Mouse (Mus musculus) hindbrain, postnatal 0 days (tissue): ENCODE results near the gene Ccpg1. TPM values are rescaled to one million over a fixed set of nuclear protein-coding genes. Genes with fewer than 3 reads are reported as not detected.

Source experiments
- ATAC-seq: fragments of 200-750 bp; cut with Nextera tagmentation; 2 replicates; pipeline ENCODE4 v1.8.0; 2017; ENCODE audit warnings: mild to moderate bottlenecking, moderate TSS enrichment, moderate library complexity
- DNase-seq: peaks from one replicate; pipeline ENCODE4 v3.0.0-alpha.2; 2015; ENCODE audit warnings: low spot score
- H3K27ac ChIP-seq: fragments of 300-500 bp; sonication (generic); 2 replicates; pipeline ENCODE4 v1.5.1; 2014; ENCODE audit warnings: mild to moderate bottlenecking
- H3K27me3 ChIP-seq: fragments of 300-500 bp; sonication (generic); 2 replicates; pipeline ENCODE4 v1.6.1; 2014; ENCODE audit warnings: low read length, mixed read lengths; ENCODE audit not compliant: insufficient read depth
- H3K36me3 ChIP-seq: fragments of 300-500 bp; sonication (generic); 2 replicates; pipeline ENCODE4 v1.6.1; 2014; ENCODE audit warnings: low read length, mixed read lengths; ENCODE audit not compliant: insufficient read depth
- H3K4me1 ChIP-seq: fragments of 300-500 bp; sonication (generic); 2 replicates; pipeline ENCODE4 v1.6.1; 2014; ENCODE audit warnings: antibody characterized with exemption, low read length, mixed read lengths; ENCODE audit not compliant: insufficient read depth
- H3K4me2 ChIP-seq: fragments of 300-500 bp; sonication (generic); 2 replicates; pipeline ENCODE4 v1.6.1; 2014; ENCODE audit warnings: low read depth, mild to moderate bottlenecking, low read length, moderate library complexity, mixed read lengths
- H3K4me3 ChIP-seq: fragments of 300-500 bp; sonication (generic); 2 replicates; pipeline ENCODE4 v1.5.1; 2014; ENCODE audit warnings: low read length
- H3K9ac ChIP-seq: fragments of 300-500 bp; sonication (generic); replicated peaks from 2 replicates; pipeline ENCODE4 v1.6.1; 2014; ENCODE audit warnings: mild to moderate bottlenecking, low read length, moderate library complexity, mixed read lengths
- H3K9me3 ChIP-seq: fragments of 300-500 bp; sonication (generic); 2 replicates; pipeline ENCODE4 v1.6.1; 2016; ENCODE audit warnings: low read length, mixed read lengths
- CTCF ChIP-seq: IDR thresholded peaks from 2 replicates; pipeline ENCODE4 v1.5.1; 2016; ENCODE audit warnings: antibody characterized with exemption, control low read depth, low read depth
- WGBS: fragments of 180-500 bp; shearing (Covaris S2); extraction: QIAGEN DNeasy Blood & Tissue Kit; methylation state at CpG from one replicate; pipeline ENCODE4 v1.1.7; 2014; 5-methylcytosine and 5-hydroxymethylcytosine counted together
- polyA plus RNA-seq: library from polyadenylated mRNA; unstranded; fragments of >200 nt; fragmentation: Nextera tagmentation; extraction: Ambion mirVana; gene quantifications from 2 replicates; pipeline ENCODE4 v1.2.1, GENCODE M21; 2015
- total RNA-seq: library from RNA; depleted of rRNA; stranded (reverse); fragments of >200 nt; gene quantifications from 2 replicates; pipeline ENCODE4 v1.2.3, GENCODE M21; 2014

Ccpg1 gene
- total and polyA plus RNA-seq, 2 experiments from 2014 or later: 15.0 to 42.7 TPM

GRCm38 (mm10) chr9:73040080-73040479, 54.9 kb downstream of the Ccpg1 start, which contains the start of gene Pigb:
Pigb (minus strand) TSS chr9:73040378.
- Histone ChIP-seq H3K4me1 (peaks cover 9% of the 10 kb centered on the region), H3K4me2 (peak within 1 kb of the TSS; percentile 84), H3K9ac (peak within 1 kb of the TSS; percentile 85), H3K27me3 (no peaks in the 10 kb centered on the region), H3K27ac (peak within 1 kb of the TSS; percentile 88), H3K36me3 (no peaks in the 10 kb centered on the region), H3K4me3 (peak within 1 kb of the TSS; percentile 84), H3K9me3 (no peaks in the 10 kb centered on the region)
- no peak for TF ChIP-seq CTCF
- no peak for DNase-seq
- no peak for ATAC-seq
- 34% methylated on average over 6 of the region's 6 CpGs for WGBS

DNA sequence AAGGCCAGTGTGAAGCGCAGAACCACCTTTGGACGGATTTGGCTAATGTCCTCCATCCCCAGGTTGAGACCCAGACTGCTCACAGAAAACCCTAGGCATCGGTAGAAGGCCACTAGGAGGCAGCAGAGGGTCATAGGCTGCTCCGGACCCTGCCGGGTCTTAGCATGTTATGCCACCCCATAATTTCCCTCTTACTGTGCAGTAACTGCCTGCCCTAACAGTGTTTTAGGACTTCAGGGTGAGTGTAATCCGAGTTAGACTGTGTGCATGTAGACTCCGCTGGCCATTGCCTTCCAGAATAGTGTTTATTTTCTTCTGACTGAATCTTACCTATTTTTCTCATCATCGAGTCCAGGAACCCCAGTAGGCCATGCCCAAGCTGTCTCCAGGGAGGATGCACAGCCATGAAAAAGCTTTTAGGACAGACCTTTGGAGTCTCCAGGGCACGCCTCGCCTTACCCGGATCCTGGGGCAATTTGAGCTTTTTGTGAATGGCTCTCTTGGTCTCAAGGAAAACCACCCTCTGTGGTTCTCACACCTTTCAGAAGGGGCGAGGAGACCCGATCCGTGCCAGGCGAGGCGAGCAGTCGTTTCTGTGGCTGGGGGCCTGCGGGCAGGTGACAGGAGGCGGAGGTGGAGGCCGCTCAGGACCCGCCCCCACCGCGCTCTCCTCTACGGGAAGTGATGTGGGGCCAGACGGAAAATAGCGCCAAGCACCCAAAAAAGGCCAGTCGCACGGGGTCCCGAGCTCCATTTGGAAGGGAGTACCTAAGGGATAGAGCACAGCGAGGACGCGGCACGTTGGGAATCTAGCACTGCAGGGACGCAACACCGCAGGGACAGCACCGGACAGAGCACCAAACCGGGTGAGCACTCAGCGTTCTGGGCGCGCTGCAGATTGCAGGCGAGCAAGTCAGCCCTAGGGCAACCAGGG, 59.2 kb downstream of the Ccpg1 start, which contains the start of gene Rab27a:
Gene Rab27a, plus strand, starts transcription at position 709 of the 934 bp plus-strand sequence.
- H3K4me2 ChIP-seq: peak within 1 kb of the TSS; percentile 96
- H3K36me3 ChIP-seq: no peaks in the 10 kb centered on the region
- peak within 1 kb of the TSS; percentile 50 for H3K4me3 ChIP-seq
- H3K27ac ChIP-seq: peak within 1 kb of the TSS; percentile 64
- ATAC-seq (peak; percentile 65), DNase-seq (peak; percentile 89)
- H3K27me3 ChIP-seq: no peaks in the 10 kb centered on the region
- 1% methylated on average over 41 of the region's 41 CpGs for WGBS
- peak within 1 kb of the TSS; percentile 70 for H3K9ac ChIP-seq
- TF ChIP-seq CTCF: peak; percentile 94
- no peaks in the 10 kb centered on the region for H3K9me3 ChIP-seq
- peaks cover 13% of the 10 kb centered on the region for H3K4me1 ChIP-seq

DNA sequence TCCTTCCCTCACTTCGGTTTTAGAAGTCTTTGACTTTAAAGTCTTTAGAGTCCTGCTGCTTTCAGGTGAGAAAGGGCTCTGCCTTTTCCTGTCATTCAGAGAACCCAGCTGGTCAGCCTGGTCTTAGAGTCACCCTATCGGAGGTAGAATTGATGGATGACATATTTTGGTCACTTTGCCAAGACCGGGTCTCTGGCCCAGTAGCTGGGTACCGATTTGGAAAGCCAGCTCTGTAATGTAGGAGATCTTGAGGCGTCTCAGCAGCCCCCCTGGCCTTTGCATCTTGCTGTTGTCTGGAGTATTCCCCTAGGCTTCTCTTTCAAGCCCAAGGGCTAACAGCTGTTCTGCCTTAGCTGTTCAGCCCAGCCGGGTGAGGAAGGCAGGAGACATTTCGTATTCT, 60.0 kb downstream of the Ccpg1 start:
- ATAC-seq (no peak), DNase-seq (peak; percentile 25)
- WGBS: 10% methylated on average over 7 of the region's 7 CpGs
- no peaks in the 10 kb centered on the region for H3K36me3 ChIP-seq
- peak overlapping the region; percentile 64; the same call in 1 of the 2 replicates for H3K27ac ChIP-seq
- H3K27me3 ChIP-seq: no peaks in the 10 kb centered on the region
- H3K9me3 ChIP-seq: no peaks in the 10 kb centered on the region
- peak overlapping the region; percentile 70 for H3K9ac ChIP-seq
- peaks cover 13% of the 10 kb centered on the region for H3K4me1 ChIP-seq
- TF ChIP-seq CTCF: no peak
- H3K4me3 ChIP-seq: peak overlapping the region; percentile 50
- H3K4me2 ChIP-seq: peak overlapping the region; percentile 96

- no peaks in the 10 kb centered on the region for H3K9me3 ChIP-seq
- H3K4me3 ChIP-seq: peak overlapping the region; percentile 50
- H3K27me3 ChIP-seq: no peaks in the 10 kb centered on the region
- no peaks in the 10 kb centered on the region for H3K36me3 ChIP-seq
- ATAC-seq (no peak), DNase-seq (no peak)
- peaks cover 13% of the 10 kb centered on the region for H3K4me1 ChIP-seq
- H3K27ac ChIP-seq: peak overlapping the region; percentile 64; the same call in 1 of the 2 replicates
- no peak for TF ChIP-seq CTCF
- no peak overlapping the region for H3K9ac ChIP-seq
- 83% methylated on average over 10 of the region's 10 CpGs for WGBS
- H3K4me2 ChIP-seq: peak overlapping the region; percentile 96
Observed at GRCm38 (mm10) chr9:73045711-73046110, 60.5 kb downstream of the Ccpg1 start.

- no peaks in the 10 kb centered on the region for H3K36me3 ChIP-seq
- no peak overlapping the region for H3K4me2 ChIP-seq
- no peaks in the 10 kb centered on the region for H3K27me3 ChIP-seq
- ATAC-seq (no peak), DNase-seq (no peak)
- H3K9me3 ChIP-seq: no peaks in the 10 kb centered on the region
- H3K9ac ChIP-seq: no peak overlapping the region
- H3K4me3 ChIP-seq: no peak overlapping the region
- no peak for TF ChIP-seq CTCF
- WGBS: 88% methylated on average over 2 of the region's 2 CpGs
- H3K4me1 ChIP-seq: peaks cover 13% of the 10 kb centered on the region
- no peak overlapping the region for H3K27ac ChIP-seq
Observed at GRCm38 (mm10) chr9:73047906-73048305, 62.7 kb downstream of the Ccpg1 start.

DNA sequence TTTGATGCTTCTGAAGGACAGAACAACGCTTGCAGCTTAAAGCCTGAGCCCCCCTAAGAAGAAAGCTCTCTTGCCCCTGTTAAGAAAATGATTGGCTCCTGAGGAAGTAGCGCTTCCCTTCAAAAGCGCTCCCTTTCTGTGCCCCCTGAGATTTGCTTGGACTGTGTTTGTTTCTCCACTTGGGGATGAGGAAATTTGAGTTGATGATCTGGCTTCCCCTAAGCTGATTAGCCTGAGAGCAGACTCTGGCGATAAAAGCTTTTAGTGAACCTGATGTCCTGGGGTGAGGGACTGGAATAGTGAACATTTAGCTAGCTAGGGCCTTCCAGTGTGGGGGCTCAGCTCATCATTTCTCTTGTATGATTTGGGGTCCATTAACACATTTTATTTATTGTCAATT, 63.7 kb downstream of the Ccpg1 start:
- DNase-seq (no peak), ATAC-seq (no peak)
- Histone ChIP-seq H3K27me3 (no peaks in the 10 kb centered on the region), H3K36me3 (no peaks in the 10 kb centered on the region), H3K9me3 (no peaks in the 10 kb centered on the region), H3K4me2 (no peak overlapping the region), H3K4me3 (no peak overlapping the region), H3K27ac (no peak overlapping the region), H3K4me1 (peaks cover 13% of the 10 kb centered on the region), H3K9ac (no peak overlapping the region)
- 21% methylated on average over 4 of the region's 4 CpGs for WGBS
- TF ChIP-seq CTCF: no peak
